Mouse (Mus musculus) G1E (cell line): ENCODE data around the gene Kif26a. TPM values are rescaled to one million over a fixed set of nuclear protein-coding genes. Genes with fewer than 3 reads are reported as not detected.

Source experiments
- ATAC-seq: 2 replicates; pipeline ENCODE4 v1.8.0; 2016; ENCODE audit warnings: mild to moderate bottlenecking; ENCODE audit not compliant: insufficient number of reproducible peaks, poor library complexity, low FRiP score, severe bottlenecking; ENCODE audit errors: extremely low read depth
- DNase-seq: peaks from one replicate; pipeline ENCODE4 v3.0.0; 2012; ENCODE audit warnings: low spot score
- H3K27me3 ChIP-seq: 2 replicates; pipeline ENCODE4 v1.6.1; 2012; ENCODE audit warnings: mild to moderate bottlenecking, low read length, inconsistent platforms; ENCODE audit not compliant: insufficient read depth
- H3K36me3 ChIP-seq: replicated peaks from 2 replicates; pipeline ENCODE3; 2012; ENCODE audit warnings: mild to moderate bottlenecking, inconsistent platforms
- H3K4me1 ChIP-seq: 2 replicates; pipeline ENCODE4 v1.6.1; 2012; ENCODE audit warnings: low read depth, low read length, inconsistent platforms, mixed read lengths; ENCODE audit not compliant: insufficient read depth
- H3K4me3 ChIP-seq: 2 replicates; pipeline ENCODE4 v1.5.1; 2012; ENCODE audit warnings: low read depth, mild to moderate bottlenecking, inconsistent platforms, low read length, moderate library complexity, mixed read lengths
- H3K9me3 ChIP-seq: replicated peaks from 2 replicates; pipeline ENCODE4 v1.6.1; 2012; ENCODE audit warnings: inconsistent platforms
- CTCF ChIP-seq: IDR thresholded peaks from 2 replicates; pipeline ENCODE4 v1.5.1; 2012; ENCODE audit warnings: low read depth, low read length, inconsistent platforms, mixed read lengths
- GATA1 ChIP-seq: IDR thresholded peaks from 2 replicates; pipeline ENCODE4 v1.6.1; 2012; ENCODE audit warnings: borderline replicate concordance, low read length, inconsistent platforms, mixed read lengths
- GATA2 ChIP-seq: IDR thresholded peaks from 2 replicates; pipeline ENCODE4 v1.6.1; 2012; ENCODE audit warnings: low read depth, low read length, inconsistent platforms, borderline replicate concordance
- POLR2AphosphoS5 ChIP-seq: IDR thresholded peaks from 2 replicates; pipeline ENCODE4 v1.6.1; 2012; ENCODE audit warnings: low read depth, low read length, inconsistent platforms; ENCODE audit not compliant: insufficient replicate concordance
- TAL1 ChIP-seq: conservative IDR thresholded peaks from 2 replicates; pipeline ENCODE4 v1.6.1; 2012; ENCODE audit warnings: low read depth, low read length, inconsistent platforms, mixed read lengths
- polyA plus RNA-seq: library from polyadenylated mRNA; stranded (reverse); fragments of >175 nt; gene quantifications from 2 replicates; pipeline ENCODE4 v1.2.3, GENCODE M21; 2012
- total RNA-seq, 2 experiments: library from RNA; stranded (forward) in 1 of 2; stranded (reverse) in 1 of 2; fragments of 200-1000 nt in 1 of 2; fragments of >200 nt in 1 of 2; fragmentation: Nextera tagmentation in 1 of 2; gene quantifications; 2 replicates each; pipeline ENCODE4 v1.2.3; 2014 to 2017

The Kif26a gene
- total and polyA plus RNA-seq, 3 experiments: not detected

- Histone ChIP-seq H3K36me3 (no peaks in the 10 kb centered on the region), H3K9me3 (no peaks in the 10 kb centered on the region), H3K4me3 (no peak overlapping the region), H3K27me3 (peaks cover 9% of the 10 kb centered on the region; the same call in 1 of the 2 replicates), H3K4me1 (no peaks in the 10 kb centered on the region)
- DNase-seq (no peak), ATAC-seq (no peak)
- TF ChIP-seq GATA1 (no peak), CTCF (no peak), POLR2AphosphoS5 (no peak), GATA2 (no peak), TAL1 (no peak)
Measured at GRCm38 (mm10) chr12:112199363-112199762, 53.4 kb downstream of the Kif26a start.

- Histone ChIP-seq H3K27me3 (peaks cover 8% of the 10 kb centered on the region; the same call in 1 of the 2 replicates), H3K36me3 (no peaks in the 10 kb centered on the region), H3K4me3 (no peak overlapping the region), H3K4me1 (no peaks in the 10 kb centered on the region), H3K9me3 (no peaks in the 10 kb centered on the region)
- no peak for DNase-seq
- no peak for ATAC-seq
- TF ChIP-seq GATA1 (no peak), CTCF (no peak)
Measured at GRCm38 (mm10) chr12:112200045-112200444, 54.0 kb downstream of the Kif26a start.

GRCm38 (mm10) chr12:112207163-112207562, 61.2 kb downstream of the Kif26a start:
- no peak overlapping the region for H3K4me3 ChIP-seq
- H3K4me1 ChIP-seq: no peaks in the 10 kb centered on the region

DNA sequence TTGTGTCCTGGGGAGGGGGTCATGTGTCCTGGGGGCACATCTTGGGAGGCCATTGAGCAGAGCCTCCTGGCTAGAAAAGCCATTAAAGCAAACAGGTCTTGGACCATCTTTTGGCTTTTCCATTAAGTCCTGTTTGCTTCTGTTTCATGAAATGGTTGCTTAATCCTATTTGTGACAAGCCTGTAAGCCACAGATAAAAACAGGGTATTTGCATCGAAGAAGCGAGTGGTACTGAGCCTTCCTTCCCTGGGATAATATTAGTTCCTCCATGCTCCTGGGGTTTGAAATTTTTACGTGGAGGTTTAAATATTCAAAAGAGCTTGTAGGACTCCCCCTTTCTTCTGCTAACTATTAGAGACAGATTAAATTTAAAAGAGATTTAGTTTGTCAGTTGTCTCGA, 61.7 kb downstream of the Kif26a start:
- H3K36me3 ChIP-seq: no peaks in the 10 kb centered on the region
- no peak for ATAC-seq

More at GRCm38 (mm10) chr12:112207163-112207562, 61.2 kb downstream of the Kif26a start:
- no peak for ATAC-seq
- Histone ChIP-seq H3K36me3 (no peaks in the 10 kb centered on the region), H3K9me3 (no peaks in the 10 kb centered on the region), H3K27me3 (no peaks in the 10 kb centered on the region; the same call in 1 of the 2 replicates)
- DNase-seq: no peak
- TF ChIP-seq POLR2AphosphoS5 (no peak), GATA2 (no peak), TAL1 (no peak)

DNA sequence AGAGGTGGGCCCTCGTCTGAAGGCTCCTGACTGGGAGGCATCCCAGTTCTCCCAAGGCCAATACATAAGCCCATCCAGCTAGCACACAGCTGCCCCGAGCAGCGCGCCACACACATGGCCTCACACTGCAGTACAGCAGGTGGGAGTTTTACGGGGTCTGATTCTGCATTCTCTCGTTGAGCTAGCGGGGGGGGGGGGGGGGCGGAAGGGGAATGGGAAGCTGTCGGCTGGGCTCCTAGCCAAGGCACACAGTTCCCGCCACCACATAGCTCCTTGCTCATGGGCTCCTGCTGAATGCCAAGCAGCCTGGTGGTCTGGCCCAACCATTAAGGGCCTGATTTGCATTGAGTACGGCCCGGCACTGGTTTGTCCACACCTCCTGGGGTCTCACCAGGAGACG, 64.6 kb downstream of the Kif26a start:
- ATAC-seq: no peak
- no peaks in the 10 kb centered on the region; the same call in 1 of the 2 replicates for H3K27me3 ChIP-seq

More for the DNA sequence above, 61.7 kb downstream of the Kif26a start:
- Histone ChIP-seq H3K4me3 (no peak overlapping the region), H3K4me1 (no peaks in the 10 kb centered on the region), H3K27me3 (no peaks in the 10 kb centered on the region; the same call in 1 of the 2 replicates), H3K9me3 (no peaks in the 10 kb centered on the region)
- DNase-seq: no peak
- TF ChIP-seq CTCF: no peak
- TF ChIP-seq TAL1: no peak
- TF ChIP-seq GATA2: no peak
- no peak for TF ChIP-seq GATA1
- no peak for TF ChIP-seq POLR2AphosphoS5

DNA sequence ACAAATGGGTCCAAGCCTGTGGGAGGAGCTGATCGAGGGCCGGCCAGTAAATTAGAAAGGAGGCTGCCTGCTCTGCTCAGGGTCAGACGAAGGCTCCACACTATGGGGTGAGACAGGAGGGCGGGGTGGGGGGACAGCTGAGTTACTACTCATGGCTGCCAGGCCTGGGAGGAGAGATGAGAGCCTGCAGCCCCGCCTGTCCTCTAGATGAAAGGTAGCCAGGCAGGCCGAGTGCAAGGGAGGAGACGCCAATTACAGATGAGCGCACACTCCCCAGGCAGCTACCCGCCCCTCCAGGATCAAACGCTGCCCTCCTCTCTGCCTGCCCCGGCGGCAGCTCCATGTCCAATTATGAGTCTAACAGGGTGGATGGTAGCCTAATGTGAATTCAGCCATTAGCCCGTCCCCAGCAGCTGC, 68.4 kb downstream of the Kif26a start:
- TF ChIP-seq POLR2AphosphoS5 (no peak), GATA2 (no peak), TAL1 (no peak), GATA1 (no peak), CTCF (no peak)
- ATAC-seq (no peak), DNase-seq (no peak)
- no peaks in the 10 kb centered on the region for H3K36me3 ChIP-seq
- no peak overlapping the region for H3K4me3 ChIP-seq
- no peaks in the 10 kb centered on the region for H3K27me3 ChIP-seq
- H3K9me3 ChIP-seq: no peaks in the 10 kb centered on the region
- H3K4me1 ChIP-seq: no peaks in the 10 kb centered on the region

More for the DNA sequence above, 64.6 kb downstream of the Kif26a start:
- H3K4me1 ChIP-seq: no peaks in the 10 kb centered on the region
- no peaks in the 10 kb centered on the region for H3K36me3 ChIP-seq
- DNase-seq: no peak
- H3K4me3 ChIP-seq: no peak overlapping the region
- TF ChIP-seq GATA1 (no peak), POLR2AphosphoS5 (no peak)
- no peaks in the 10 kb centered on the region for H3K9me3 ChIP-seq

DNA sequence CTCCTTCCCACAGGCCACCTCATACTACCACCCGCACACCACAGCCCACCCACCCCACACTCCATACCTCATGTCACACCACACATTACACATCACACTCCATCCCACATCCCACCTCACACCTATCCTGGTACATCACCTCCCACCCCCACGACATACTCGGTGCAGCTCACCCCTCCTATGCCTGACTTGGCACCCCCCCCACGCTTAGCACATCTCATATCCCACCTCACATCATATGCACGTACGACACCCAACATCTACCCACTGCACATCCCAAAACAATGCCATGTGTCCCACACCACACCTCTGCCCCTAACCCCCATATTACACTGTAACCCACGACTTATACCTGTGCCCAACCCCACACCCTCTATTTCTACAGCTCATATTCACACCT, 69.5 kb downstream of the Kif26a start:
- ATAC-seq (no peak), DNase-seq (no peak)
- no peaks in the 10 kb centered on the region for H3K27me3 ChIP-seq
- H3K4me1 ChIP-seq: no peaks in the 10 kb centered on the region
- H3K4me3 ChIP-seq: peak overlapping the region; percentile 34; the same call in 1 of the 2 replicates
- H3K9me3 ChIP-seq: no peaks in the 10 kb centered on the region
- H3K36me3 ChIP-seq: no peaks in the 10 kb centered on the region
- no peak for TF ChIP-seq TAL1
- no peak for TF ChIP-seq GATA1
- no peak; the same call in 1 of the 2 replicates for TF ChIP-seq POLR2AphosphoS5
- no peak for TF ChIP-seq CTCF
- TF ChIP-seq GATA2: no peak
